Mouse (Mus musculus) left cerebral cortex, postnatal 14 days (tissue): ENCODE measurements around the gene Mms19. TPM values are rescaled to one million over a fixed set of nuclear protein-coding genes. Genes with fewer than 3 reads are reported as not detected.
A peak's percentile ranks its signal among the peaks of the same experiment; 100 is the strongest.

ENCODE experiments used
- DNase-seq, 2 experiments: peaks; one replicate each; pipeline ENCODE4 v3.0.0; 2021 to 2022; ENCODE audit warnings: low spot score in 2 of 2, mixed read lengths in 1 of 2
- intact Hi-C: fragments of 180-260 bp; cut with DNase I; formaldehyde crosslinking; loops from one replicate; pipeline ENCODE4 v1.15.1; 2025
- total RNA-seq, 2 experiments: library from RNA; stranded (reverse); gene quantifications; 2 replicates each; pipeline ENCODE4 v1.2.3; 2021

The Mms19 gene
- total RNA-seq, 2 experiments from 2014 or later: 26.7 to 35.6 TPM

GRCm38 (mm10) chr19:41907079-41907760 lies 73.7 kb downstream of the Mms19 start:
- intact Hi-C loops: no loop called here
- no peak for DNase-seq

- no peak for DNase-seq
- intact Hi-C loops: no loop called here
These were observed 74.5 kb downstream of the Mms19 start for GRCm38 (mm10) chr19:41906311-41907078.

- intact Hi-C loops: no loop called here
- no peak for DNase-seq
These were observed 75.7 kb downstream of the Mms19 start for GRCm38 (mm10) chr19:41905246-41905645.

- no peak for DNase-seq
These were observed 77.9 kb downstream of the Mms19 start for GRCm38 (mm10) chr19:41902848-41903593.

GRCm38 (mm10) chr19:41901696-41902095 lies 79.3 kb downstream of the Mms19 start:
- intact Hi-C loops: no loop called here
- no peak for DNase-seq

More at GRCm38 (mm10) chr19:41902848-41903593, 77.9 kb downstream of the Mms19 start:
- intact Hi-C loops: no loop called here

GRCm38 (mm10) chr19:41900495-41901090 lies 80.4 kb downstream of the Mms19 start:
- no peak for DNase-seq
- intact Hi-C loops: no loop called here

- intact Hi-C loops: loop anchor here (5.0 kb wide), 1 partner anchor 128 kb away; no protein-coding TSS in a partner anchor
- DNase-seq: peak in 1 of 2 experiments; percentile 19
These were observed 82.1 kb downstream of the Mms19 start for GRCm38 (mm10) chr19:41898860-41899259.

- intact Hi-C loops: loop anchor here (5.0 kb wide), 1 partner anchor 131 kb away; no protein-coding TSS in a partner anchor
- no peak for DNase-seq
These were observed 84.6 kb downstream of the Mms19 start for GRCm38 (mm10) chr19:41896319-41896711.

- DNase-seq: peak; percentile 87 to 91
- intact Hi-C loops: loop anchor here (5.0 kb wide), 1 partner anchor 132 kb away; no protein-coding TSS in a partner anchor
These were observed 85.3 kb downstream of the Mms19 start, which contains the start of gene Rrp12 for GRCm38 (mm10) chr19:41895460-41896318. Gene Rrp12 (minus strand): TSS chr19:41896173.

- intact Hi-C loops: loop anchor here (5.0 kb wide), 1 partner anchor 132 kb away; no protein-coding TSS in a partner anchor
- peak in 1 of 2 experiments; percentile 30 for DNase-seq
These were observed 86.0 kb downstream of the Mms19 start for GRCm38 (mm10) chr19:41894959-41895358.

Other genes with a start within 250 kb of the Mms19 start
- gene Slit1, start 237.5 kb downstream of the Mms19 start, total RNA-seq: 10 to 100 TPM; 40.9 to 55.5 TPM
- gene Arhgap19, start 179.1 kb downstream of the Mms19 start, total RNA-seq: 1 to 10 TPM; 3.0 TPM
- gene Frat1, start 151.2 kb downstream of the Mms19 start, total RNA-seq: 10 to 100 TPM; 11.2 to 14.7 TPM
- gene Frat2, start 133.0 kb downstream of the Mms19 start, total RNA-seq: 10 to 100 TPM; 10.5 to 10.6 TPM
- 10 to 100 TPM; 39.2 to 42.1 TPM for gene Rrp12, start 85.0 kb downstream of the Mms19 start, total RNA-seq
- gene Pgam1, start 69.2 kb downstream of the Mms19 start, total RNA-seq: 100 to 1,000 TPM; 601 to 606 TPM
- gene Exosc1, start 47.7 kb downstream of the Mms19 start, total RNA-seq: 10 to 100 TPM; 21.9 to 27.2 TPM
- gene Zdhhc16, start 47.7 kb downstream of the Mms19 start, total RNA-seq: 10 to 100 TPM; 54.9 to 60.4 TPM
- 10 to 100 TPM; 11.2 to 12.8 TPM for gene Ubtd1, start 606 bp upstream of the Mms19 start, total RNA-seq
- gene Ankrd2, start 54.8 kb upstream of the Mms19 start, total RNA-seq: under 1 TPM in 1 of 2 experiments, not detected in 1; 0.32 TPM
- 1 to 10 TPM; 4.2 to 5.6 TPM for gene Hoga1, start 64.5 kb upstream of the Mms19 start, total RNA-seq
- under 1 TPM; 0.57 to 0.68 TPM for gene 4933411K16Rik, start 71.1 kb upstream of the Mms19 start, total RNA-seq
- 10 to 100 TPM; 65.3 to 66.9 TPM for gene Morn4, start 105.2 kb upstream of the Mms19 start, total RNA-seq
- 10 to 100 TPM; 52.3 to 54.5 TPM for gene Pi4k2a, start 109.3 kb upstream of the Mms19 start, total RNA-seq
- 10 to 100 TPM; 28.8 to 29.0 TPM for gene Avpi1, start 147.9 kb upstream of the Mms19 start, total RNA-seq
- 10 to 100 TPM; 10.3 to 11.1 TPM for gene Marveld1, start 166.2 kb upstream of the Mms19 start, total RNA-seq
- 10 to 100 TPM; 93.8 to 94.6 TPM for gene Zfyve27, start 182.8 kb upstream of the Mms19 start, total RNA-seq
- under 1 TPM; 0.31 to 0.80 TPM for gene Sfrp5, start 221.1 kb upstream of the Mms19 start, total RNA-seq